Mouse (Mus musculus): ENCODE results near the gene Jph4.

The Jph4 gene

GRCm38 (mm10) chr14:55093927-55094326 is 22.8 kb downstream of the Jph4 start:
- DNase-seq: no peak

- peak; percentile 94 for DNase-seq
Measured at GRCm38 (mm10) chr14:55092011-55092577, 24.6 kb downstream of the Jph4 start, which contains the start of gene Zfhx2. Zfhx2 (minus strand) TSS chr14:55092324.

- peak; percentile 56 for DNase-seq
Measured at GRCm38 (mm10) chr14:55091209-55091865, 25.4 kb downstream of the Jph4 start.

- DNase-seq: no peak
Measured at GRCm38 (mm10) chr14:55089199-55089947, 27.4 kb downstream of the Jph4 start.

- no peak for DNase-seq
Measured at GRCm38 (mm10) chr14:55086009-55086514, 30.7 kb downstream of the Jph4 start.

- no peak for DNase-seq
Measured at GRCm38 (mm10) chr14:55085324-55086008, 31.3 kb downstream of the Jph4 start.

GRCm38 (mm10) chr14:55083481-55083880 is 33.3 kb downstream of the Jph4 start:
- DNase-seq: no peak

- DNase-seq: no peak
Measured at GRCm38 (mm10) chr14:55081105-55081504, 35.6 kb downstream of the Jph4 start.

GRCm38 (mm10) chr14:55079214-55079970 is 37.3 kb downstream of the Jph4 start:
- DNase-seq: peak; percentile 90

GRCm38 (mm10) chr14:55078366-55078989 is 38.3 kb downstream of the Jph4 start:
- DNase-seq: no peak

- DNase-seq: no peak
Measured at GRCm38 (mm10) chr14:55077481-55078365, 39.0 kb downstream of the Jph4 start.

GRCm38 (mm10) chr14:55076956-55077355 is 39.8 kb downstream of the Jph4 start:
- no peak for DNase-seq

GRCm38 (mm10) chr14:55076224-55076623 is 40.5 kb downstream of the Jph4 start:
- no peak for DNase-seq

- no peak for DNase-seq
Measured at GRCm38 (mm10) chr14:55074416-55074815, 42.3 kb downstream of the Jph4 start.

- DNase-seq: no peak
Measured at GRCm38 (mm10) chr14:55071756-55072155, 45.0 kb downstream of the Jph4 start.

- DNase-seq: no peak
Measured at GRCm38 (mm10) chr14:55066042-55066441, 50.7 kb downstream of the Jph4 start.

- DNase-seq: no peak
Measured at GRCm38 (mm10) chr14:55065391-55065790, 51.3 kb downstream of the Jph4 start.

GRCm38 (mm10) chr14:55064481-55065370 is 52.0 kb downstream of the Jph4 start:
- DNase-seq: no peak

GRCm38 (mm10) chr14:55063581-55064381 is 53.0 kb downstream of the Jph4 start:
- no peak for DNase-seq
